Mouse (Mus musculus): ENCODE measurements around the gene Ffar3.
A peak's percentile ranks its signal among the peaks of the same experiment; 100 is the strongest.

The Ffar3 gene

DNA sequence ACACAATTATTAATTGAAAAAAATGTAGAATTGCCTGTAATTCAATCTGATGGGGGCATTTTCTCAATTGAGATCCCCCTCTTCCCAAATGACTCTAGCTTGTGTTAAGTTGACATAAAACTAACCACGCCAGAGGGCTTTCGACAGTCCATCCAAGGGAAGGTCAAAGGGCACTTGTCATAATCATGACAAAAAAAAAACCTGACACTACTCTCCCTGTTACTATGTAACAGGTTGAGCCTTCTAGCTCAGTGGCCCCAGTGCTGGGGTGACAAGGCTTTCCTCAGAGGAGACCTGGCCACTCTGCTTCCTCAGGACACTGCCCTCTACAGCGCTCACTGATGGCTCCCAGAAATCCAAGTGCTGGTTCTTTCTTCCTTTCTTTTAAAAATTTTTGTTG lies 31.7 kb downstream of the Ffar3 start:
- peaks cover 36% of the 10 kb centered on the region for H3K27me3 ChIP-seq (ENCODE audit: insufficient read depth, low read length)
- H3K9me3 ChIP-seq (ENCODE audit: low read length) = peaks cover 6% of the 10 kb centered on the region; the same call in 1 of the 2 replicates
- H3K36me3 ChIP-seq (ENCODE audit: insufficient read depth, low read length) = no peaks in the 10 kb centered on the region
- TF ChIP-seq NANOG (IDR thresholded peaks at IDR 0.05; ENCODE audit: borderline replicate concordance, low read length) (no peak), CTCF (conservative IDR thresholded peaks at IDR 0.05; ENCODE audit: low read length) (no peak), POU5F1 (IDR thresholded peaks at IDR 0.05; ENCODE audit: borderline replicate concordance, low read length) (no peak)
- no peak overlapping the region for H3K4me3 ChIP-seq (replicated peaks; ENCODE audit: low read length)
- peaks cover 65% of the 10 kb centered on the region for H3K4me1 ChIP-seq (replicated peaks; ENCODE audit: low read depth, low read length)

DNA sequence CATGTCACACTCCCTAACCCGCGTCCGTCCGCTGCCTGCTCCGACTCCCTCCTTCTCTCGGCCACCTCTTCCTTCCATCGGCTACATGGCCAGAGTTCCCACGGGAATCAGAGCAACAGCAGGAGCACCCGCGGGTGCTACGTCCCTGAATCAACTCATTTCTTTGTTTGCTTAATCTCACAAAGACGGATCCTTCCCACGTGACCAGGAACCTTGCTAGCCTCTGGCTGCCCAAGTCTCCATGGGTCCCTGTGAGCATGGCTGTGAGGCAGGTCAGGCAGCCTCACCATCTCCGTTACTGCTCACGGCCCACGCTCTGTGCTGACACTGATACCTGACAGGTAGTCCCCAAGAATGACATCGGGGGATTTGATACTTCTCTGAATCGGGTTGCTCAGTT lies 32.3 kb downstream of the Ffar3 start, which contains the start of gene Ffar2:
Gene Ffar2 (minus strand): TSS at position 101 of the 400 bp plus-strand sequence.
- TF ChIP-seq POU5F1 (IDR thresholded peaks at IDR 0.05; ENCODE audit: borderline replicate concordance, low read length) = no peak
- no peak for TF ChIP-seq NANOG (IDR thresholded peaks at IDR 0.05; ENCODE audit: borderline replicate concordance, low read length)
- no peak for TF ChIP-seq CTCF (conservative IDR thresholded peaks at IDR 0.05; ENCODE audit: low read length)
- Histone ChIP-seq H3K9me3 (ENCODE audit: low read length) (peaks cover 6% of the 10 kb centered on the region; the same call in 1 of the 2 replicates), H3K27me3 (ENCODE audit: insufficient read depth, low read length) (peaks cover 42% of the 10 kb centered on the region), H3K36me3 (ENCODE audit: insufficient read depth, low read length) (no peaks in the 10 kb centered on the region), H3K4me1 (replicated peaks; ENCODE audit: low read depth, low read length) (peaks cover 66% of the 10 kb centered on the region), H3K4me3 (replicated peaks; ENCODE audit: low read length) (no peak within 1 kb of the TSS)

DNA sequence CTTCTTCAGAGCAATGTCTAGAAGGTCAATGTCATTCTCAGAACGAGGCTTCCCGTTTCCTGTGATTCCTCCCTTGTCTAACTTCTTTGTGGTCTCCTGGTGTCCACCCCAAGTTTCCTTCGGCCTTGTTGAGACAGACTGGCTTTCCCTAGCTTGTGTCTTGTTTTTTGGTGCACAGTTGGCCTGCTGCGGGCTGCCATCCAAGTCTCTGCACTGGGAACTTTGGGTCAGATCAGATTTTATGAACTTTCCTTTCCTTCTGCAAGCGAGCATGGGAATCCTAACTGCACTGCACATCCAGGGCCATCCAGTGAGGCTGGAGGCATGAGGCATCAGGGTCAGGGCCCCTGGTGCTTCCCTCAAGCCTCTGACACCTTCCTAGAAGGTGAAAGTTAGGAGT lies 34.4 kb downstream of the Ffar3 start:
- TF ChIP-seq POU5F1 (IDR thresholded peaks at IDR 0.05; ENCODE audit: borderline replicate concordance, low read length) (no peak), CTCF (conservative IDR thresholded peaks at IDR 0.05; ENCODE audit: low read length) (no peak), NANOG (IDR thresholded peaks at IDR 0.05; ENCODE audit: borderline replicate concordance, low read length) (no peak)
- H3K4me1 ChIP-seq (replicated peaks; ENCODE audit: low read depth, low read length) = peaks cover 54% of the 10 kb centered on the region
- H3K27me3 ChIP-seq (ENCODE audit: insufficient read depth, low read length) = peaks cover 57% of the 10 kb centered on the region

GRCm38 (mm10) chr7:30820854-30821445 lies 35.0 kb downstream of the Ffar3 start:
- TF ChIP-seq CTCF (conservative IDR thresholded peaks at IDR 0.05; ENCODE audit: low read length) (no peak), NANOG (IDR thresholded peaks at IDR 0.05; ENCODE audit: borderline replicate concordance, low read length) (no peak), POU5F1 (IDR thresholded peaks at IDR 0.05; ENCODE audit: borderline replicate concordance, low read length) (no peak)
- Histone ChIP-seq H3K9me3 (ENCODE audit: low read length) (no peaks in the 10 kb centered on the region), H3K27me3 (ENCODE audit: insufficient read depth, low read length) (peaks cover 62% of the 10 kb centered on the region), H3K4me1 (replicated peaks; ENCODE audit: low read depth, low read length) (peaks cover 52% of the 10 kb centered on the region), H3K36me3 (ENCODE audit: insufficient read depth, low read length) (no peaks in the 10 kb centered on the region), H3K4me3 (replicated peaks; ENCODE audit: low read length) (no peak overlapping the region)

More for the DNA sequence above, 34.4 kb downstream of the Ffar3 start:
- no peaks in the 10 kb centered on the region for H3K9me3 ChIP-seq (ENCODE audit: low read length)
- H3K4me3 ChIP-seq (replicated peaks; ENCODE audit: low read length) = no peak overlapping the region
- no peaks in the 10 kb centered on the region for H3K36me3 ChIP-seq (ENCODE audit: insufficient read depth, low read length)

GRCm38 (mm10) chr7:30820131-30820530 lies 35.8 kb downstream of the Ffar3 start:
- Histone ChIP-seq H3K4me1 (replicated peaks; ENCODE audit: low read depth, low read length) (peaks cover 45% of the 10 kb centered on the region), H3K27me3 (ENCODE audit: insufficient read depth, low read length) (peaks cover 66% of the 10 kb centered on the region), H3K4me3 (replicated peaks; ENCODE audit: low read length) (peak overlapping the region; percentile 52), H3K36me3 (ENCODE audit: insufficient read depth, low read length) (no peaks in the 10 kb centered on the region), H3K9me3 (ENCODE audit: low read length) (no peaks in the 10 kb centered on the region)
- TF ChIP-seq CTCF (conservative IDR thresholded peaks at IDR 0.05; ENCODE audit: low read length) = no peak
- no peak for TF ChIP-seq NANOG (IDR thresholded peaks at IDR 0.05; ENCODE audit: borderline replicate concordance, low read length)
- TF ChIP-seq POU5F1 (IDR thresholded peaks at IDR 0.05; ENCODE audit: borderline replicate concordance, low read length) = no peak

- TF ChIP-seq NANOG (IDR thresholded peaks at IDR 0.05; ENCODE audit: borderline replicate concordance, low read length) (no peak), POU5F1 (IDR thresholded peaks at IDR 0.05; ENCODE audit: borderline replicate concordance, low read length) (no peak), CTCF (conservative IDR thresholded peaks at IDR 0.05; ENCODE audit: low read length) (no peak)
- peaks cover 6% of the 10 kb centered on the region; the same call in 1 of the 2 replicates for H3K4me1 ChIP-seq (replicated peaks; ENCODE audit: low read depth, low read length)
- H3K36me3 ChIP-seq (ENCODE audit: insufficient read depth, low read length) = no peaks in the 10 kb centered on the region
- H3K9me3 ChIP-seq (ENCODE audit: low read length) = peaks cover 7% of the 10 kb centered on the region
- H3K4me3 ChIP-seq (replicated peaks; ENCODE audit: low read length) = no peak overlapping the region
- H3K27me3 ChIP-seq (ENCODE audit: insufficient read depth, low read length) = peaks cover 15% of the 10 kb centered on the region
Measured at GRCm38 (mm10) chr7:30812291-30812807, 43.6 kb downstream of the Ffar3 start.

DNA sequence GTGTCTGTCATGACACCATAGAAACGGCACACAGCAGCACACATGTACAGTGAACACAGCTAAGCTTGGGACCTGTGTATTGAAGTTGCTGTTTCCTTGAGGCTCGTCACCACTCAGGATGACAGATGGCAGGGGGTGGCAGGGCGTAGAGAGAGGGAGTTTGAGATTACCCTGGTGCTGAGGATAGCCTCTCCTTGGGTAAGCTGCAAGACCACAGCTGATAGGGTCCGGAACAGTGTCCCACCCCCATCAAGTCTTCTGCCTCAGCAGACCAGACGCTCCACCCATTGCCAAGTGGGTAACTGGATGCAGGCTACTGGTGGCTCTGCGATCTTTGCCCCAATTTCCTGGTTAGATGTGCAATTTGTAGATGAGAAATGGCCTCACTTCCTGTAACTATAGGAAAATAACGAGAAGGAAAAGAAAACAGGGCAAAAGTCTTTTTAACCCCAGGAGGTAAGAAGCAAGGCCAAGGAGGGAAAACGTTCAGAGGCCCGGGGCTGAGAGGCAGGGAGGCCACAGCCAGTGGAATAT lies 44.2 kb downstream of the Ffar3 start:
- H3K27me3 ChIP-seq (ENCODE audit: insufficient read depth, low read length) = peaks cover 15% of the 10 kb centered on the region

DNA sequence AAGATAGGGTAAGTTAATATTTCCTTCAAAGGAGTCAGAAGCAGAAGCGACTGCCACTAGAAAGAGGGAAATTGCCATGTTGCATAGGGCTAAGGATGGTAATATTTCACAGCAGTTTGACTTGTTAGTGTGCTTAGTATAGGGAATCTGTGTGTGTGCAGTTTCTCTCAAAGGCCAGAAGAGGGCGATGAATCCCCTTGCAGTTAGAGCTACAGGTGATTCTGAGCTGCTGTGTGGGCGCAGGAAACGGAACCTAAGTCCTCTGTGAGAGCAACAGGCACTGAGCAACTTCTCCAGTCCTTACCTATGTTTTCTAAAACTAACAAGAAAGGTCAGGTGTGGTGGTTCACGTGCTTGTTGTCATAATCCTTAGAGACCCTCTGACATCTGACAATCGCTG lies 45.7 kb downstream of the Ffar3 start:
- TF ChIP-seq POU5F1 (IDR thresholded peaks at IDR 0.05; ENCODE audit: borderline replicate concordance, low read length) = no peak
- TF ChIP-seq CTCF (conservative IDR thresholded peaks at IDR 0.05; ENCODE audit: low read length) = peak; percentile 80
- no peak for TF ChIP-seq NANOG (IDR thresholded peaks at IDR 0.05; ENCODE audit: borderline replicate concordance, low read length)
- H3K4me1 ChIP-seq (replicated peaks; ENCODE audit: low read depth, low read length) = peaks cover 18% of the 10 kb centered on the region
- peaks cover 7% of the 10 kb centered on the region for H3K9me3 ChIP-seq (ENCODE audit: low read length)
- H3K36me3 ChIP-seq (ENCODE audit: insufficient read depth, low read length) = no peaks in the 10 kb centered on the region
- H3K27me3 ChIP-seq (ENCODE audit: insufficient read depth, low read length) = peaks cover 4% of the 10 kb centered on the region; the same call in 1 of the 2 replicates
- no peak overlapping the region for H3K4me3 ChIP-seq (replicated peaks; ENCODE audit: low read length)

More for the DNA sequence above, 44.2 kb downstream of the Ffar3 start:
- Histone ChIP-seq H3K9me3 (ENCODE audit: low read length) (peaks cover 7% of the 10 kb centered on the region), H3K36me3 (ENCODE audit: insufficient read depth, low read length) (no peaks in the 10 kb centered on the region), H3K4me3 (replicated peaks; ENCODE audit: low read length) (no peak overlapping the region), H3K4me1 (replicated peaks; ENCODE audit: low read depth, low read length) (peaks cover 10% of the 10 kb centered on the region)
- TF ChIP-seq POU5F1 (IDR thresholded peaks at IDR 0.05; ENCODE audit: borderline replicate concordance, low read length) = no peak
- no peak for TF ChIP-seq CTCF (conservative IDR thresholded peaks at IDR 0.05; ENCODE audit: low read length)
- no peak for TF ChIP-seq NANOG (IDR thresholded peaks at IDR 0.05; ENCODE audit: borderline replicate concordance, low read length)

Data from E14TG2a.4 (cell line).